8 mouse cellular contexts compared by ENCODE assay signal in genomic region chr6:34609892-34610829, GRCm38 (mm10). TPM values are rescaled to one million over a fixed set of nuclear protein-coding genes. Genes with fewer than 3 reads are reported as not detected.
DNase-seq lines count a peak whose midpoint lies in the region; ATAC-seq lines count a peak whose summit lies in the region.

No protein-coding gene starts in this region.

- no peaks in the 10 kb centered on the region for H3K27me3 ChIP-seq in forebrain, embryonic 12.5 days

- ATAC-seq in cerebellum, adult (ENCODE audit: insufficient number of reproducible peaks, low FRiP score, low TSS enrichment): peak; percentile 47; the same call in 1 of the 2 replicates
- no peak for ATAC-seq in forebrain, embryonic 12.5 days (ENCODE audit: low FRiP score)

- 49% methylated on average over 24 of the region's 24 CpGs for WGBS in forebrain, embryonic 12.5 days

- no peak overlapping the region for H3K4me2 ChIP-seq in forebrain, embryonic 12.5 days

- H3K4me1 ChIP-seq in forebrain, embryonic 12.5 days: peaks cover 5% of the 10 kb centered on the region; the same call in 1 of the 2 replicates

- H3K27ac ChIP-seq in forebrain, embryonic 12.5 days: no peak overlapping the region

- DNase-seq in cerebellum, adult 18-20 months: no peak
- peak; percentile 55 for DNase-seq in adrenal gland, postnatal 14 days
- DNase-seq in heart, adult 9 months (ENCODE audit: low spot score in 2 of 2): peak; percentile 85 to 92
- peak; percentile 75 for DNase-seq in kidney, adult 9 months
- peak; percentile 83 for DNase-seq in lung, postnatal 10 days
- no peak for DNase-seq in urinary bladder, postnatal 25 days (ENCODE audit: low spot score)

- H3K4me3 ChIP-seq in forebrain, embryonic 12.5 days (replicated peaks): no peak overlapping the region

- H3K9me3 ChIP-seq in forebrain, embryonic 12.5 days: no peaks in the 10 kb centered on the region

- H3K36me3 ChIP-seq in forebrain, embryonic 12.5 days (replicated peaks): no peaks in the 10 kb centered on the region

- H3K9ac ChIP-seq in forebrain, embryonic 12.5 days: no peak overlapping the region

RNA-seq across cellular contexts. Expression of gene Cald1, which starts 11.9 kb away (rescaled TPM):
- 99.5 and 102 TPM in 2 replicates for total RNA-seq in adrenal gland, postnatal 14 days (2021)
- polyA plus RNA-seq in forebrain, embryonic 12.5 days (2016; fragmentation: Nextera tagmentation; extraction: Ambion mirVana): 105 and 133 TPM in 2 replicates

Comparison
In these comparisons a context has a peak if more than half of its experiments do, and no peak if none do; other contexts are left out.
1. DNase-seq: peak in adrenal gland, postnatal 14 days (single experiment), heart, adult 9 months (2 of 2), kidney, adult 9 months (single experiment) and lung, postnatal 10 days (single experiment); none in cerebellum, adult 18-20 months (0 of 2) and urinary bladder, postnatal 25 days (single experiment).